Mouse (Mus musculus): ENCODE data around the gene Rab25.

- TF ChIP-seq POLR2A (IDR thresholded peaks at IDR 0.05; ENCODE audit: control insufficient read depth, extremely low read depth, insufficient read depth, low read length, poor library complexity) (no peak), CTCF (IDR thresholded peaks at IDR 0.05; ENCODE audit: borderline replicate concordance, control insufficient read depth, extremely low read depth, insufficient read depth, low read length, poor library complexity) (no peak)
Measured at GRCm38 (mm10) chr3:88513546-88514115, 34.5 kb downstream of the Rab25 start.

All from thymus, adult 2 months (tissue).